Mouse (Mus musculus): ENCODE results near the gene Tbc1d12.

DNA sequence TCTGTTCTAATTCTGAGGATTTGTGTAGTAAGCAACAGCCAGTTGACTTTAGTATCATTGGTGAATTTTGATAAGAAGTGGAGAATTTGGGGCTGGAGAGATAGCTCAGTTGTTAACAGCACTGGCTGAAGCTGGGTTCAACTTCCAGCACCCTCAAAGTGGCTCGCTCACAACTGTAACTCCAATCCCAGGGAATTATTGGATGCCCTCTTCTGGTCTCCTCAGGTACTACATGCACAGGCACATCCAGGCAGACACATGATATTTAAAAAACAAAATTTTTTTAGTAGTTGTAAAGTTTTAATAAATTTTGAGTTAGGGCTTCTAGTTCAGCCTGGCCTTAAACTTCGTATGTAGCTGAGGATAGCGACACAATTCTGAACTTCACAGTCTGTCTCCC, 79.3 kb downstream of the Tbc1d12 start:
- no peak for TF ChIP-seq CTCF (IDR thresholded peaks at IDR 0.05; ENCODE audit: insufficient read depth, low read depth, low read length)
- TF ChIP-seq POLR2A (IDR thresholded peaks at IDR 0.05; ENCODE audit: insufficient read depth, low read depth, low read length) = no peak

Measured in olfactory bulb, adult 2 months (tissue).